Mouse (Mus musculus) thymus, adult 2 months (tissue): ENCODE measurements around the gene Yars. TPM values are rescaled to one million over a fixed set of nuclear protein-coding genes. Genes with fewer than 3 reads are reported as not detected.

ENCODE experiments used
- DNase-seq: peaks from one replicate; pipeline ENCODE4 v3.0.0; 2021
- H3K27ac ChIP-seq: fragments of 200-500 bp; 2 replicates; pipeline ENCODE4 v1.5.1; 2012; ENCODE audit warnings: low read length, control low read depth; ENCODE audit not compliant: control insufficient read depth, insufficient read depth
- H3K27me3 ChIP-seq: fragments of 200-500 bp; 2 replicates; pipeline ENCODE4 v1.6.1; 2012; ENCODE audit warnings: mild to moderate bottlenecking, low read length, moderate library complexity, mixed read lengths; ENCODE audit not compliant: control insufficient read depth, insufficient read depth
- H3K36me3 ChIP-seq: fragments of 200-500 bp; 2 replicates; pipeline ENCODE4 v1.6.1; 2012; ENCODE audit warnings: mild to moderate bottlenecking, low read length, moderate library complexity; ENCODE audit not compliant: control insufficient read depth, insufficient read depth
- H3K4me1 ChIP-seq: fragments of 200-500 bp; replicated peaks from 2 replicates; pipeline ENCODE4 v1.6.1; 2012; ENCODE audit warnings: low read length; ENCODE audit not compliant: control insufficient read depth, insufficient read depth
- H3K4me3 ChIP-seq: fragments of 200-500 bp; 2 replicates; pipeline ENCODE4 v1.5.1; 2012; ENCODE audit warnings: mild to moderate bottlenecking, low read length, control low read depth, moderate library complexity; ENCODE audit not compliant: control insufficient read depth, insufficient read depth
- CTCF ChIP-seq: fragments of 200-500 bp; IDR thresholded peaks from 2 replicates; pipeline ENCODE4 v1.5.1; 2012; ENCODE audit warnings: mild to moderate bottlenecking, control low read depth, low read length, moderate library complexity, borderline replicate concordance; ENCODE audit not compliant: control insufficient read depth, poor library complexity, insufficient read depth; ENCODE audit errors: extremely low read depth
- POLR2A ChIP-seq: fragments of 200-500 bp; IDR thresholded peaks from 2 replicates; pipeline ENCODE4 v1.6.1; 2012; ENCODE audit warnings: mild to moderate bottlenecking, low read length, control low read depth, moderate library complexity; ENCODE audit not compliant: control insufficient read depth, poor library complexity, insufficient read depth; ENCODE audit errors: extremely low read depth
- WGBS: fragments of 180-500 bp; shearing (Covaris S2); methylation state at CpG from one replicate; pipeline ENCODE4 v1.1.7; 2018; 5-methylcytosine and 5-hydroxymethylcytosine counted together
- polyA plus RNA-seq: library from polyadenylated mRNA; depleted of rRNA; stranded (reverse); fragments of >200 nt; gene quantifications from 2 replicates; pipeline ENCODE4 v1.2.3, GENCODE M21; 2012

Yars gene
- polyA plus RNA-seq, 1 experiment: 17.6 TPM

DNA sequence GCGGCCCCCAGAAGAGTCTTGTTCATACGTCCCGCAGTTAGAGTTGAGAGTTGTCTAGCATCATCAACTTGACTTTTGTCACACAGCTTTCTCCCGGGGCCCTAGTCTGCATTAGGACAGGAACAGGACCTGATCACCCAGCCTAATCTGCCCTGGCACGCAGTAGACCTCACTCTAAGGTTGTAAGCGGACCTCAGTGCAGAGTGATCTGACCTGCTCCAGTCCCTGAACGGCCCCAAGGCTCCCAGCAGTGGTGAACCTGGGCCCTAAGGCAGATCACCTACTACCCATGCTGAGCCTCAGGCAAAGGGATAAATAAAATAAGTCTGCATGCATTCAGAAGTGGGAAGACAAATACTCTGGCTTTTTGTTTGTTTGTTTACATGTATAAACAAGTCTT lies 59.7 kb downstream of the Yars start:
- Histone ChIP-seq H3K27ac (no peak overlapping the region), H3K27me3 (peaks cover 3% of the 10 kb centered on the region), H3K4me3 (no peak overlapping the region), H3K36me3 (no peaks in the 10 kb centered on the region), H3K4me1 (peaks cover 7% of the 10 kb centered on the region)
- no peak for DNase-seq
- no peak for TF ChIP-seq POLR2A
- no peak for TF ChIP-seq CTCF
- WGBS: 91% methylated on average over 7 of the region's 7 CpGs

DNA sequence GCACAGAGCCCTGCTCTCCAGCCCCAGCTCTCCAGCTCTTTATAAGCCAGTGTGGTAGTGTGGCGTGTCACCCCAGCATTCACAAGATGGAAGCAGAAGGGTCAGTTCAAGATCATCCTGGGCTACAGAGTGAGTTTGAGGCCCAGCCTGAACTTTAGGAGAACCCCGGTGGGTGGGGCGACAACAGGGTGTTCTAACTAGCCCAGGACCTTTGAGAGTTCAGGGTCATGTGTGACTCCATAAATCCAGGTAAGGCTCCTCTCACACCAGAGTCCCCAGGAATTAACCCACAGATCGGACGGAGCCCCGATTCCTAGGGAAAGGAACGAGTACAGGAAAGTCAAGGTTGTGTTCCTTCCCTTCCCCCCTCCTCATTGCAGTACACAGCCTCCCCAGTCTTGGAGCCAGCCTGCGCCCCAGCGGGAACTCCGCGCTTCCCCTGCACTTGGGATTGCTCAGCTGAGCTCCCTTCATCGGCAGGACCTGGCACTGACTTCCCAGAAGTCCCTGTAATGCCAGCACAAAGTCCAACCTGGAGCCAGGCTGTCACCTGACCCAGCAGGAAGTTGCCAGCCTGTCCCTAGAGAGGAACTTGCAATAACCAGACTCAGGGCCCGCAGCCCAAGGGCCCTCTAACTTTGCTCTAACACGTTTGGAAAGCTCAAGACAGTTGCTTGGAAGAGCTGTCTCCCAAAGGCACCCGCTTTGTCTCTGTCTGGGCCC lies 61.4 kb downstream of the Yars start:
- WGBS: 78% methylated on average over 15 of the region's 15 CpGs
- no peak for DNase-seq
- peaks cover 3% of the 10 kb centered on the region for H3K27me3 ChIP-seq

GRCm38 (mm10) chr4:129251482-129252125 lies 62.0 kb downstream of the Yars start:
- Histone ChIP-seq H3K27me3 (peaks cover 3% of the 10 kb centered on the region), H3K4me3 (no peak overlapping the region), H3K36me3 (no peaks in the 10 kb centered on the region)

More for the DNA sequence above, 61.4 kb downstream of the Yars start:
- Histone ChIP-seq H3K27ac (no peak overlapping the region), H3K4me1 (peaks cover 7% of the 10 kb centered on the region), H3K36me3 (no peaks in the 10 kb centered on the region), H3K4me3 (no peak overlapping the region)
- no peak for TF ChIP-seq POLR2A
- TF ChIP-seq CTCF: no peak

GRCm38 (mm10) chr4:129252492-129252891 lies 62.9 kb downstream of the Yars start:
- TF ChIP-seq CTCF (no peak), POLR2A (no peak)
- H3K4me3 ChIP-seq: no peak overlapping the region
- H3K27me3 ChIP-seq: peaks cover 3% of the 10 kb centered on the region
- H3K27ac ChIP-seq: no peak overlapping the region
- no peak for DNase-seq
- no peaks in the 10 kb centered on the region for H3K36me3 ChIP-seq
- WGBS: 88% methylated on average over 2 of the region's 2 CpGs
- H3K4me1 ChIP-seq: peaks cover 15% of the 10 kb centered on the region

More at GRCm38 (mm10) chr4:129251482-129252125, 62.0 kb downstream of the Yars start:
- no peak for TF ChIP-seq CTCF
- TF ChIP-seq POLR2A: no peak
- WGBS: 10% methylated on average over 15 of the region's 15 CpGs
- DNase-seq: no peak
- Histone ChIP-seq H3K4me1 (peaks cover 14% of the 10 kb centered on the region), H3K27ac (no peak overlapping the region)

- no peak overlapping the region for H3K27ac ChIP-seq
- TF ChIP-seq POLR2A (no peak), CTCF (no peak)
- whole genome bisulfite sequencing: 94% methylated on average over 3 of the region's 3 CpGs
- no peaks in the 10 kb centered on the region for H3K27me3 ChIP-seq
- DNase-seq: no peak
- H3K4me1 ChIP-seq: peaks cover 15% of the 10 kb centered on the region
- H3K4me3 ChIP-seq: no peak overlapping the region
- no peaks in the 10 kb centered on the region for H3K36me3 ChIP-seq
These were observed 65.0 kb downstream of the Yars start for GRCm38 (mm10) chr4:129254571-129254970.

GRCm38 (mm10) chr4:129256450-129257380 lies 67.2 kb downstream of the Yars start:
- 25% methylated on average over 8 of the region's 8 CpGs for WGBS
- Histone ChIP-seq H3K27me3 (no peaks in the 10 kb centered on the region), H3K27ac (no peak overlapping the region), H3K4me1 (peaks cover 10% of the 10 kb centered on the region), H3K4me3 (no peak overlapping the region), H3K36me3 (no peaks in the 10 kb centered on the region)
- TF ChIP-seq POLR2A (no peak), CTCF (no peak)
- DNase-seq: no peak
